Mouse (Mus musculus) liver, postnatal 0 days (tissue): ENCODE results near the gene Gprc5b. TPM values are rescaled to one million over a fixed set of nuclear protein-coding genes. Genes with fewer than 3 reads are reported as not detected.

Source experiments
- ATAC-seq: fragments of 200-750 bp; cut with Nextera tagmentation; 2 replicates; pipeline ENCODE4 v1.8.0; 2017; ENCODE audit warnings: mild to moderate bottlenecking, moderate library complexity
- DNase-seq: peaks from one replicate; pipeline ENCODE4 v3.0.0-alpha.2; 2016
- H3K27ac ChIP-seq: fragments of 300-500 bp; sonication (generic); 2 replicates; pipeline ENCODE4 v1.5.1; 2014; ENCODE audit warnings: antibody characterized with exemption, moderate library complexity, mild to moderate bottlenecking, low read depth
- H3K27me3 ChIP-seq: fragments of 300-500 bp; sonication (generic); 2 replicates; pipeline ENCODE4 v1.6.1; 2014; ENCODE audit warnings: low read length, control low read depth, mixed read lengths; ENCODE audit not compliant: insufficient read depth
- H3K36me3 ChIP-seq: fragments of 300-500 bp; sonication (generic); replicated peaks from 2 replicates; pipeline ENCODE4 v1.6.1; 2014; ENCODE audit warnings: mild to moderate bottlenecking, control low read depth, low read length, moderate library complexity, mixed read lengths; ENCODE audit not compliant: insufficient read depth
- H3K4me1 ChIP-seq: fragments of 300-500 bp; sonication (generic); 2 replicates; pipeline ENCODE4 v1.6.1; 2014; ENCODE audit warnings: antibody characterized with exemption, mild to moderate bottlenecking, control low read depth; ENCODE audit not compliant: insufficient read depth
- H3K4me2 ChIP-seq: fragments of 300-500 bp; sonication (generic); 2 replicates; pipeline ENCODE4 v1.6.1; 2014; ENCODE audit warnings: low read depth, mild to moderate bottlenecking, low read length, moderate library complexity, mixed read lengths
- H3K4me3 ChIP-seq: fragments of 300-500 bp; sonication (generic); 2 replicates; pipeline ENCODE4 v1.5.1; 2014; ENCODE audit warnings: low read depth, low read length
- H3K9ac ChIP-seq: fragments of 300-500 bp; sonication (generic); replicated peaks from 2 replicates; pipeline ENCODE4 v1.6.1; 2014; ENCODE audit warnings: mild to moderate bottlenecking, moderate library complexity
- H3K9me3 ChIP-seq: fragments of 300-500 bp; sonication (generic); 2 replicates; pipeline ENCODE4 v1.6.1; 2016; ENCODE audit warnings: mild to moderate bottlenecking, control low read depth, low read length, mixed read lengths
- CTCF ChIP-seq: sonication (generic); IDR thresholded peaks from 2 replicates; pipeline ENCODE4 v1.5.1; 2016; ENCODE audit warnings: antibody characterized with exemption, low read depth
- EP300 ChIP-seq: IDR thresholded peaks from 2 replicates; pipeline ENCODE4 v1.6.1; 2016; ENCODE audit warnings: antibody characterized with exemption, low read depth, mild to moderate bottlenecking
- WGBS: fragments of 180-500 bp; shearing (Covaris S2); extraction: QIAGEN DNeasy Blood & Tissue Kit; methylation state at CpG from one replicate; pipeline ENCODE4 v1.1.7; 2014; ENCODE audit not compliant: insufficient replicate concordance; 5-methylcytosine and 5-hydroxymethylcytosine counted together
- polyA plus RNA-seq: library from polyadenylated mRNA; unstranded; fragments of >200 nt; fragmentation: Nextera tagmentation; extraction: Ambion mirVana; gene quantifications from 2 replicates; pipeline ENCODE4 v1.2.1, GENCODE M21; 2015

Gene Gprc5b
- polyA plus RNA-seq, 1 experiment from 2014 or later: 0.20 TPM

DNA sequence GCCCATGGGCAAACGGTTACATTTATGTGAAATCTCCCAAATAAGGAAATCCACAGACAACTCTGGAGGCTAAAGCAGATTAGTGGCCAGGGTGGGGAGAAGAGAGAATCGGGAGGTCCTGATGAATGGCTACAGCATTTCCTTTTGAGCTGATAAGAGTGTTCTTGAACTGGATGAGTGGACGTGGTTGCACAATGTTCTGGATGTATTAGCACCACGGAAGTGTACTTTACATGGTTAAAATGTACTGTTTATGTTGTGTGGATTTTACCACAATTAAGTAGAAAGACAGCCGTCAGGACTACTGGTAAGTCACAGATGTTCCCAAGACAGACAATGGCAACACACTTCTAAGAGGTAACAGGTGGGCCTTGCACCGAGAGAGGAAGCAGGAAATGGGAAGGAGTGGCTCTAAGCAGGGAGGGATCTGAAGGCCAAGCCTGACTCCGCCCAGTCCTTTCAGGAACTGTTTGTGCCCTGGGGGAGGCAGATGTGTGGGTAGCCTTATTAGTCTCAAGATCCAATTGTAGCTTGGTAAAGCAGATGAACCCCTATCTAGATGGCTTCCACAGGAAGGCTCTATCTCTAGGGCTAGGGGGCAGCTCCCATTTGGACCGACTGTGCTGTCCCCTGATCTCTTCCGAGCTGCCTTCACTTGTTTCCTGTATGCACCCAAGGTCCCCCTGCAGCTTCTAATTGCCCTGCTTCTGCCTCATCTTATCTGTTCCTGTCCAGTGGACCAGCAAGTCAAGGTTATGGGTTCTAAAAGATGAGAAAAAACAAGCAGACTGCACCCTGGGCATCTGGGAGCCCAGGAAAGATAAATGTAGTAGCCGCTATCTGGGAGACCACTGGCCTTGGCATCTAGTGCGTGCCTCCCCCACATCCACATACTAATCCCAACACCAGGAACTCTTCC is 57.3 kb downstream of the Gprc5b start:
- no peaks in the 10 kb centered on the region for H3K27me3 ChIP-seq
- 37% methylated on average over 11 of the region's 11 CpGs for WGBS
- no peak overlapping the region for H3K4me2 ChIP-seq

DNA sequence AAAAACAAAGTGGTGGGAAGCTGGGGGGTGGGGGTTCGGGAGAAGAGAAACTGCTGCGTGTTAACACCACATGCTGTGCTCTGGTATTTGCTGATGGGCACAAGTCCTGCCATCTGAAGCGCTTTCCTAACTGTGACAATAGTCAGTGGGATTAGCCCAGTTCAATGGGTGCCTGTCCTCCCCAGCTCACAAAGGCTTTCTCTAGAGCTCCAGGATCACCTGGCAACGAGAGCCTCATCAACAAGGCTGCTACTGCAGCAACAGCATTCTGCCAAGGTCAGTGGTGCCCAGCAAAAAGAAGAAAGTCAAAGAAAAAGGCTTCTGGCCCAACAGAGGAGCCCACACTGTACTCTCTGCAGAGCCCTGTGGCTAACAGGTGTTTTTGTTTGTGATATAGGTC is 58.2 kb downstream of the Gprc5b start:
- DNase-seq (no peak), ATAC-seq (no peak)
- TF ChIP-seq EP300 (no peak), CTCF (no peak)
- H3K27ac ChIP-seq: no peak overlapping the region
- H3K4me1 ChIP-seq: 0 out of 2 replicates have a peak, but pooled peaks cover 2% of the 10 kb centered on the region
- H3K36me3 ChIP-seq: no peaks in the 10 kb centered on the region
- no peaks in the 10 kb centered on the region for H3K27me3 ChIP-seq
- no peak overlapping the region for H3K9ac ChIP-seq
- no peak overlapping the region for H3K4me2 ChIP-seq
- H3K4me3 ChIP-seq: no peak overlapping the region
- WGBS: 58% methylated on average over 4 of the region's 4 CpGs
- H3K9me3 ChIP-seq: no peaks in the 10 kb centered on the region

More for the DNA sequence above, 57.3 kb downstream of the Gprc5b start:
- DNase-seq (no peak), ATAC-seq (no peak)
- Histone ChIP-seq H3K27ac (no peak overlapping the region), H3K36me3 (no peaks in the 10 kb centered on the region), H3K4me1 (0 out of 2 replicates have a peak, but pooled peaks cover 2% of the 10 kb centered on the region), H3K4me3 (no peak overlapping the region), H3K9me3 (no peaks in the 10 kb centered on the region), H3K9ac (no peak overlapping the region)
- no peak for TF ChIP-seq CTCF
- no peak for TF ChIP-seq EP300

DNA sequence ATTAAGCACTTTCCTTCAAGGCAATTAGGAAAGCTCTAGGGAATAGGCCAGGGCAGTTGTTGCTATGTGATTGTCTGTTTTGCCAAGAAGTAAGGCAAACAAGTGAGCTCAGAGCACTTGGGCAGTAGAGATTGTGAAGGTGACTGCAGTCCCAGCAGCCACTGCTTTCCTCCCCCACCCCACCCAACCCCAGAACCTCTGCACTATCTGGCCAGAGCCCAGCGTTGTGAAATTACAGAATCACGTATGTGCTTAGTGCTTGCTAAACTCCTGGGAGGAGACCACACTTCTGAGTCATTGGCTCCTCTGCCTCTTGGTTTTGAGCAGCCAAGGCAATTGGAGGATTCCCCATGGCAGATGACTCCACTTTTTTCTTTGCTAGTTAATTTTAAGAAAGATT is 59.7 kb downstream of the Gprc5b start:
- no peak overlapping the region for H3K4me3 ChIP-seq
- ATAC-seq (peak; percentile 98), DNase-seq (peak; percentile 73)
- 0 out of 2 replicates have a peak, but pooled peaks cover 2% of the 10 kb centered on the region for H3K4me1 ChIP-seq
- TF ChIP-seq CTCF (no peak), EP300 (no peak)
- no peak overlapping the region for H3K4me2 ChIP-seq
- no peak overlapping the region for H3K9ac ChIP-seq
- WGBS: 34% methylated on average over 2 of the region's 2 CpGs
- H3K27ac ChIP-seq: peak overlapping the region; percentile 77
- no peaks in the 10 kb centered on the region for H3K9me3 ChIP-seq
- H3K36me3 ChIP-seq: no peaks in the 10 kb centered on the region
- no peaks in the 10 kb centered on the region for H3K27me3 ChIP-seq

DNA sequence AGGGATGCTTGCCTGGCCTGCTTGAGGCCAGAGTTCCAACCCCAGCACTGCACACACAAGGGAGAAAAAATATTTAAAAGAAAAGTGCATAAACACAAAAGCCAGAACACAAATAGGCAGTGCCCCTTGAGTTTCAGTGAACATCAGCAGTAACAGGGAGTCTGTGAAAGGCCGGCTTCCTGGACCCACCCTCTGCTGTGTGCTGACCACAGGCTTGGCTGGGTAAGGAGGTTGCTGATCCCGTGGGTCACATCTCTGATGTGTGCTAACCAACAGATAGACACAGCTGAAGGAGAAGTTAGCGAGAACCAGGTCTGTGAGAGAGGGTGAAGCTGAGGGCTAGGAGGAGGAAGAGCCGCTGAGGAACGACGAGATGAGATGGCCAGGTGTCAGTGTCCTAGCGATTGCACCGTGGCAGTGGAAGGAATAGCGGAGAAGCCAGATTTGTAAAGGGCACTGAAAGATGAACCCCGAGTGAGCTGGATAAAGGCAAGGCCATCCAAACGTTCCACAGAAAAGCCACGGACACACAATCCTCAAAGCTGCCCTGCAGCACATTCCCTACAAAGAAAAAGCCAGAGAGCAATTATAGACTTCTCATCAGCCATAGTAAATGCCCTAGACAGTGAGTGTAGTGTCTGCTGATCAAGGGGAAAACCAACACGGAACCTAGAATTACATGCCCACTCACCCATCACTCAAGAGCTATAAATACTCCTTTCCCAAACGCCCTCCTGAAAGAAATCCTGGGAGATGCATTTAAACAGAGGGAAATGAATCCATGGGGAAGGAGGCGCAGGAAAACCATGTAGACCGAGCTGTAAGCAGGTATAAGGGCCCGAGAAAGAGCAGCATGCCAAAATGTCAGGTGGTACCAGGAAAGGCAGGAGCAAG is 63.3 kb downstream of the Gprc5b start:
- TF ChIP-seq CTCF: no peak
- TF ChIP-seq EP300: no peak
- Histone ChIP-seq H3K9ac (no peak overlapping the region), H3K36me3 (no peaks in the 10 kb centered on the region), H3K4me2 (no peak overlapping the region), H3K27ac (no peak overlapping the region), H3K4me1 (0 out of 2 replicates have a peak, but pooled peaks cover 2% of the 10 kb centered on the region), H3K9me3 (no peaks in the 10 kb centered on the region), H3K27me3 (no peaks in the 10 kb centered on the region), H3K4me3 (no peak overlapping the region)
- WGBS: 71% methylated on average over 17 of the region's 17 CpGs
- ATAC-seq: no peak
- no peak for DNase-seq

DNA sequence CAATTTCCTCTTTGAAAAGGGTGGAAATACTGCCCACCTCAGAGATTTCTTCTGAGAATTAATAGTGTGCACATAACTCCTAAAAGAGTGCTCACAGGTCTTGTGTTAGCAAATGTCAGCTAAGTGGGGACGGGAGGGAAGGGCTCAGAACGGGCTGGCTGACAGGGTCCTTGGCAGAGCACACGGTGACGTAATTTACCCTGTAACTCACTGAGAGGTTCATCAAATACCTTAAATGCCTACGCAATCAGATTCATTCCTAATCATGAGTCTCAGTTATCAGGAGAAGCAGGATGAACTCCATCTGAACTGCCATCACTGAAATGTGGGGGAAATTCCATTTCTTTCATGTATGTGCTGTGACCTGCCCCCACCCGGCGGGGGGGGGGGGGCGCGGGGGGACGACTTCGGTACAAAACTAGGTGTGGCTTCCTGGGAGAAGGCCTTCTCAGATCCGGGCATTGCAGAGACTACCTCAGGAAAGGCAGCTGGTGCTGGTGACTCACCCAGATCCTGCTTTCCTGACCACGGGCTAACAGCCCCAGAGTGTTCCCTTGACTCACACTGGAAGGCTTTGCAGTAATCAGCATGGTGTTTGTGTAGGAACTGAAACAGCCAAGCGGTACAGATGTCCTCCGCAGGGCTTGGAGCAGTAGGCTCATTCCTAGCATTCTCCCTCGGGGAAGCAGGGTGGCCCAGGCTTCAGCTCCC is 65.3 kb downstream of the Gprc5b start:
- H3K27ac ChIP-seq: peak overlapping the region; percentile 22; the same call in 1 of the 2 replicates
- no peaks in the 10 kb centered on the region for H3K9me3 ChIP-seq
- TF ChIP-seq CTCF: no peak
- 0 out of 2 replicates have a peak, but pooled peaks have one; percentile 19 for TF ChIP-seq EP300
- 25% methylated on average over 16 of the region's 16 CpGs for WGBS
- no peak overlapping the region for H3K4me3 ChIP-seq
- no peak overlapping the region for H3K4me2 ChIP-seq
- no peaks in the 10 kb centered on the region for H3K36me3 ChIP-seq
- no peaks in the 10 kb centered on the region for H3K4me1 ChIP-seq
- no peaks in the 10 kb centered on the region for H3K27me3 ChIP-seq
- DNase-seq: peak; percentile 26
- H3K9ac ChIP-seq: no peak overlapping the region
- peak; percentile 57 for ATAC-seq
